Mouse (Mus musculus): Measurements from ENCODE around the gene Ppp1r14c.

GRCm38 (mm10) chr10:3424016-3424415 lies 58.2 kb downstream of the Ppp1r14c start:
- TF ChIP-seq CTCF (IDR thresholded peaks at IDR 0.05; ENCODE audit: low read depth): no peak
- TF ChIP-seq EP300 (IDR thresholded peaks at IDR 0.05; ENCODE audit: low read depth): no peak

All from liver, postnatal 0 days (tissue).